Mouse (Mus musculus) ES-Bruce4 (cell line): ENCODE results near the gene Adgra3.

Experiments used
- CTCF ChIP-seq: IDR thresholded peaks from one replicate; pipeline ENCODE4 v1.8.1; 2011; ENCODE audit warnings: low read depth, low read length
- EP300 ChIP-seq: IDR thresholded peaks from 2 replicates; pipeline ENCODE4 v1.6.1; 2011; ENCODE audit warnings: low read depth, low read length; ENCODE audit not compliant: insufficient read depth
- POLR2A ChIP-seq: IDR thresholded peaks from one replicate; pipeline ENCODE4 v1.8.1; 2011; ENCODE audit warnings: low read length; ENCODE audit not compliant: insufficient read depth

GRCm38 (mm10) chr5:50027561-50027960, 31.2 kb downstream of the Adgra3 start:
- TF ChIP-seq EP300 (no peak), CTCF (no peak), POLR2A (no peak)
